Mouse (Mus musculus) left cerebral cortex, postnatal 4 days (tissue): ENCODE data around the gene Nkpd1. TPM values are rescaled to one million over a fixed set of nuclear protein-coding genes. Genes with fewer than 3 reads are reported as not detected.
A peak's percentile ranks its signal among the peaks of the same experiment; 100 is the strongest.
"Not testable (repeated sequence)": the region's sequence is repeated elsewhere in the genome, so short reads cannot be mapped to it uniquely, and the experiment has no call there.

Source experiments
- DNase-seq: peaks from one replicate; pipeline ENCODE4 v3.0.0-alpha.2; 2022
- intact Hi-C: fragments of 180-260 bp; cut with DNase I; formaldehyde crosslinking; loops from one replicate; pipeline ENCODE4 v1.15.1; 2025
- total RNA-seq, 2 experiments: library from RNA; stranded (reverse); gene quantifications; 2 replicates each; pipeline ENCODE4 v1.2.3; 2021

Gene Nkpd1
- total RNA-seq, 2 experiments from 2014 or later = 0.90 to 0.91 TPM

GRCm38 (mm10) chr7:19503481-19504068 lies 14.1 kb upstream of the Nkpd1 start:
- intact Hi-C loops = no loop called here
- no peak for DNase-seq

GRCm38 (mm10) chr7:19506326-19506725 lies 11.3 kb upstream of the Nkpd1 start:
- no peak for DNase-seq
- intact Hi-C loops = no loop called here

DNA sequence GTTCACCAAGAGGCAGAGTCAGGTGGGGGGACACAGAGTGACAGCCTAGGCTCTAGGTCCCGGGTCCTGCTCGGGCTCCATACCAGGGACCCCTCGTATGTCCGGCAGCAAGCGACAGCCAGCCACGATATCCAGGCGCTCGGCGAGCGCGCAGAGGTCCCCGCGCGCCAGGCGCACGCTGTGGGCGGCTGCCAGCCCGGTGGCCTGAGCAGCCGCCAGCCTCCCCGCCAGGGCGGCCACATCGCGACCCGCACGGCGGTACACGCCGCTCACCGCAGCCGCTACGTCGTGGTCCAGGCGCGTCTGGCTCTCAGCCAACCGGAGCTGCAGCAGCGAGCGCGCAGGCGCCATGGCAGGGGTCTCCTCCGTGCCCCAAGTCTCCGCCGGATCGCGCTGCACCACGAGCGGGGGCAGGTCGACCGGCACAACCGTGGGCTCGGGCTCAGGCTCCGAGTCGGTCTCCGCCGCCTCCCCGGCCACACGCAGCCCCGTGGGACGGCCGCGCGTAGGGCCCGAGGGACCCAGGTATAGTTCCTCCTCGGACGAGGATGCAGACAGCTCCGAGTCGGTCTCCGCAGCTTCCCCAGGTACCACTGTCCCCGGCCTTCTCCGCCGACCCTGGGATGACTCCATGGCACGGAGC lies 10.5 kb upstream of the Nkpd1 start:
- peak; percentile 72 for DNase-seq
- intact Hi-C loops = no loop called here

GRCm38 (mm10) chr7:19507612-19507981 lies 10.0 kb upstream of the Nkpd1 start:
- intact Hi-C loops = no loop called here

GRCm38 (mm10) chr7:19508150-19508923 lies 9.3 kb upstream of the Nkpd1 start, which contains the start of the genes Bloc1s3 and Trappc6a:
Bloc1s3 (minus strand) TSS chr7:19508367.
Trappc6a (plus strand) TSS chr7:19508395.
- intact Hi-C loops = no loop called here
- peak; percentile 94 for DNase-seq

More at GRCm38 (mm10) chr7:19507612-19507981, 10.0 kb upstream of the Nkpd1 start:
- DNase-seq = no peak

- no peak for DNase-seq
- intact Hi-C loops = no loop called here
These were observed 8.6 kb upstream of the Nkpd1 start for GRCm38 (mm10) chr7:19508924-19509568.

GRCm38 (mm10) chr7:19509786-19510185 lies 7.9 kb upstream of the Nkpd1 start:
- intact Hi-C loops = no loop called here

GRCm38 (mm10) chr7:19511934-19512333 lies 5.7 kb upstream of the Nkpd1 start:
- DNase-seq, intact Hi-C loops: not testable (repeated sequence)

More at GRCm38 (mm10) chr7:19509786-19510185, 7.9 kb upstream of the Nkpd1 start:
- no peak for DNase-seq

DNA sequence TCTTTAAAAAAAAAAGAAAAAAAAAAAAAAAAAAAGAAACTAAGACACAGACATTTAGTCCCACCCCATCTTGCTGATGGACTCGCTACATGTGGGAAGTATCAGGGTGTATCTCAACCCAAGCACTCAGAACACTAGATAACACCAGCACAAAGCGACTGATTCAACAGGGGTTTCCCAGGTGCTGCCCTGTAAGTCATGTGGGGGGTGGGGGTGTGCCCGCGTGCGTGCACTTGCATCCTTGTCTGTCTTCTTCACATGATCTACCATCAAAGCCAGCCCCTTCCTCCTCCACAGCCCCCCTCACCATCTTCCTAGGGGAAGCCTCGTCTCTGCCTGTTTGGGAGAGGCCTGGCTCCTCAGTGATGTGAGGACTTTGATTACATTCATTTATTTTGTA lies 5.3 kb upstream of the Nkpd1 start:
- intact Hi-C loops = no loop called here

GRCm38 (mm10) chr7:19520032-19520431 lies 2.4 kb downstream of the Nkpd1 start:
- DNase-seq = no peak
- intact Hi-C loops = no loop called here

More for the DNA sequence above, 5.3 kb upstream of the Nkpd1 start:
- no peak for DNase-seq

- intact Hi-C loops = no loop called here
- DNase-seq = no peak
These were observed 5.5 kb downstream of the Nkpd1 start for GRCm38 (mm10) chr7:19523017-19523756.

DNA sequence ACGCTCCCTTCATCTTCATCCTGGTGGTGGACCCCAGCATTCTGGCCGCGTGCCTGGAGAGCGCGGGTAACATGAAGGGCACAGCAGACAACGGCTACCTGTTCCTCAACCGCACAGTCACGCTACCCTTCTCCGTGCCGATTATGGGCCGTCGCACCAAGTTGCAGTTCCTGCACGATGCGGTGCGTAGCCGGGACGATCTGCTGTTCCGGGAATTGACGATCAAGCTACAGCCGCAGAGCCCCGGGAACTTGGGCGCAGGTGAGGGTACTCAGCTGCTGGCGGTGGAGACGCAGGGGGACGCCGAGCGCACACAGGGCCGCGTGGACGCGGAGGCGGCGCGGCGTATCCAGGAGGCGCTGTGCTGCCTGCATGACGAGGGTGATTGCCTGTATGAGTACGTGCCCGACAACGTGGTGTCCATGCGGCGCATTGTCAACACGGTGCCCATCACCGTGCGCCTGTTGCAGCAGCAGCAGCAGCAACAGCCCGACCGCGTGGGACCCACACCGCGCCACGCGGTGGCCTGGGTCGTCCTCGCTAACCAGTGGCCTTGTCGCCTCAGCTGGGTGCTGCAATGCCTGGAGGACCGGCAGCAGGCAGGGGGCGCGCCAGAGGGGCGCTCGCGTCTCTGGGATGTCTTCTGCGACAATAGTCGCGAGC lies 6.2 kb downstream of the Nkpd1 start:
- intact Hi-C loops = no loop called here

GRCm38 (mm10) chr7:19524420-19525104 lies 6.9 kb downstream of the Nkpd1 start:
- intact Hi-C loops = no loop called here
- DNase-seq = no peak

More for the DNA sequence above, 6.2 kb downstream of the Nkpd1 start:
- peak; percentile 63 for DNase-seq

GRCm38 (mm10) chr7:19525105-19525481 lies 7.5 kb downstream of the Nkpd1 start:
- intact Hi-C loops = no loop called here
- no peak for DNase-seq

GRCm38 (mm10) chr7:19531077-19531476 lies 13.4 kb downstream of the Nkpd1 start:
- intact Hi-C loops = no loop called here
- no peak for DNase-seq

DNA sequence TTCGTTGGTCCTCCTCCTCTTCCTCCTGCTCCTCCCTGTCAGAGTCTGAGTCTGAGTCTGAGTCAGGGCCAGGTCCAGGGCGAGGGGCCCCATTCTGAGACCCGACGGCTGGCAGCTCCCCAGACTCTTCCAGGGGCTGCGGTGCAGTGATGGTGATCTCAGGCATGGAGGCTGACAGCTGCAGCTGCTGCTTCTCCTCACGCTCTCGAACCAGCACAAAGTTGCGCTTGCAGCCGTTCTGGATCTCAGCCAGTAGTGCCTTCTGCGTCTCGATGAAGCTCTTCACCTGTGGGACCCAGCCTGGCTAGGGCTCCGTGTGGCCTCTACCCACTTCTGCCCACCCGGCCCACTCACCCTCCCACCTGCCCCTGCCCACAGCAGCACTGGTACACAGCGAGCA lies 14.6 kb downstream of the Nkpd1 start:
- intact Hi-C loops = no loop called here
- peak; percentile 28 for DNase-seq

DNA sequence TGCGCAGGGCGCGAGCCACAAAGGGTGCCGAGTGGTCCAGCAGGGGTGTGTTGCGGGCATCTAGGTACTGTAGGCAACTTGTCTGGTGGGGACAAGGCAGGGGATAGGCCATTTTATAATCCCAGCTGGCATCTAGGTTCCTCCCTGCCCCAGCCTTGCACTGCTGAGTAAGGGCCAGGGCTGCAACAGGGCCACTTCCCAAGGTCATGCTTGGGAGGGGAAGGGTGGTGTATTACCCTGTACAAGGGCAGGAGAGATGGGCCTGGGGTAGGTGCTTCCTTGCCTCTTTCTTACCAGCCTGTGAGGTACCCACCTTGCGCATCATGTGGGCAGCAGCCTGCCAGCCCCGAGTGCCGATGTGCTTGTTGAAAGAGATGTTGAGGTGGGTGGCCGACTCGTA lies 17.0 kb downstream of the Nkpd1 start:
- DNase-seq = no peak
- intact Hi-C loops = no loop called here

- intact Hi-C loops = no loop called here
- DNase-seq = peak; percentile 45
These were observed 23.3 kb downstream of the Nkpd1 start for GRCm38 (mm10) chr7:19540771-19541566.
